In genomic region chr4:120746552-120747150, GRCm38 (mm10) we compare ENCODE assay signal across 8 mouse cellular contexts. TPM values are rescaled to one million over a fixed set of nuclear protein-coding genes. Genes with fewer than 3 reads are reported as not detected.
DNase-seq lines count a peak whose midpoint lies in the region; ATAC-seq and TF ChIP-seq lines count a peak whose summit lies in the region.

No protein-coding gene starts in this region.

- WGBS in embryonic facial prominence, embryonic 13.5 days, result 4% methylated on average over 28 of the region's 53 CpGs
- WGBS in hindbrain, embryonic 12.5 days, result 1% methylated on average over 26 of the region's 53 CpGs

- peaks cover 90% of the 10 kb centered on the region for H3K27me3 ChIP-seq in CH12.LX (replicated peaks)
- H3K27me3 ChIP-seq in embryonic facial prominence, embryonic 13.5 days, result peaks cover 94% of the 10 kb centered on the region
- H3K27me3 ChIP-seq in hindbrain, embryonic 12.5 days, result peaks cover 66% of the 10 kb centered on the region

- H3K4me2 ChIP-seq in CH12.LX (ENCODE audit: insufficient read depth, low read depth, poor library complexity, severe bottlenecking), result peak overlapping the region; percentile 98
- H3K4me2 ChIP-seq in embryonic facial prominence, embryonic 13.5 days, result peak overlapping the region; percentile 100
- peak overlapping the region; percentile 100 for H3K4me2 ChIP-seq in hindbrain, embryonic 12.5 days (replicated peaks)

- H3K4me1 ChIP-seq in CH12.LX (ENCODE audit: control insufficient read depth in 1 of 2, insufficient read depth in 2 of 2), result no peaks in the 10 kb centered on the region
- H3K4me1 ChIP-seq in embryonic facial prominence, embryonic 13.5 days, result peaks cover 22% of the 10 kb centered on the region
- H3K4me1 ChIP-seq in hindbrain, embryonic 12.5 days, result peaks cover 23% of the 10 kb centered on the region

- no peak overlapping the region for H3K27ac ChIP-seq in CH12.LX (ENCODE audit: insufficient read depth, low read depth)
- H3K27ac ChIP-seq in embryonic facial prominence, embryonic 13.5 days, result no peak overlapping the region
- no peak overlapping the region for H3K27ac ChIP-seq in hindbrain, embryonic 12.5 days

- H3K9me3 ChIP-seq in CH12.LX (replicated peaks; ENCODE audit: low read length), result no peaks in the 10 kb centered on the region
- no peaks in the 10 kb centered on the region for H3K9me3 ChIP-seq in embryonic facial prominence, embryonic 13.5 days
- H3K9me3 ChIP-seq in hindbrain, embryonic 12.5 days (replicated peaks), result no peaks in the 10 kb centered on the region

- no peaks in the 10 kb centered on the region for H3K79me2 ChIP-seq in CH12.LX (replicated peaks; ENCODE audit: control insufficient read depth, extremely low read depth, insufficient read depth, poor library complexity, severe bottlenecking)

- 0 out of 2 replicates have a peak overlapping the region, but pooled peaks have one; percentile 28 for H3K9ac ChIP-seq in CH12.LX (ENCODE audit: insufficient read depth, low read depth)
- H3K9ac ChIP-seq in embryonic facial prominence, embryonic 13.5 days, result peak overlapping the region; percentile 72
- peak overlapping the region; percentile 75 for H3K9ac ChIP-seq in hindbrain, embryonic 12.5 days

- peak; percentile 44 for DNase-seq in embryo, embryonic 10.5 days (ENCODE audit: low spot score)
- no peak for DNase-seq in embryo, embryonic 10 days (ENCODE audit: low spot score)
- DNase-seq in CH12.LX (ENCODE audit: extremely low read depth), result no peak
- DNase-seq in lung, postnatal 10 days, result peak; percentile 42
- DNase-seq in natural killer cell, adult 2 months (ENCODE audit: low spot score in 2 of 2), result no peak
- no peak for DNase-seq in left cerebral cortex, adult 9 months (ENCODE audit: low spot score in 2 of 2)

- H3K4me3 ChIP-seq in CH12.LX (replicated peaks in 1 of 3; ENCODE audit: low read depth in 2 of 3, low read length in 2 of 3, poor library complexity in 1 of 3), result peak overlapping the region in 1 of 3 experiments; percentile 50
- peak overlapping the region; percentile 66 for H3K4me3 ChIP-seq in embryonic facial prominence, embryonic 13.5 days
- H3K4me3 ChIP-seq in hindbrain, embryonic 12.5 days, result peak overlapping the region; percentile 75

- dilution Hi-C loops in CH12.LX (cut with MboI; ENCODE audit: extremely low pct_ligation_motif_present, extremely low pct_unique_long_range_greater_than_20kb, low sequenced_read_pairs), result no loop called here

- no peak for TF ChIP-seq POLR2A in CH12.LX (IDR thresholded peaks at IDR 0.05; ENCODE audit: low read depth, low read length)

- TF ChIP-seq EP300 in CH12.LX (IDR thresholded peaks at IDR 0.05; ENCODE audit: low read length), result no peak

- H3K36me3 ChIP-seq in CH12.LX (replicated peaks in 1 of 2; ENCODE audit: control insufficient read depth in 1 of 2, insufficient read depth in 1 of 2, low read length in 1 of 2), result no peaks in the 10 kb centered on the region
- no peaks in the 10 kb centered on the region for H3K36me3 ChIP-seq in embryonic facial prominence, embryonic 13.5 days
- H3K36me3 ChIP-seq in hindbrain, embryonic 12.5 days, result no peaks in the 10 kb centered on the region

- in situ Hi-C loops in CH12.LX (cut with MboI; ENCODE audit: low pct_ligation_motif_present, low pct_unique_long_range_greater_than_20kb, low sequenced_read_pairs), result no loop called here

- no peak for TF ChIP-seq CTCF in CH12.LX (conservative IDR thresholded peaks at IDR 0.05 in 1 of 2, IDR thresholded peaks at IDR 0.05 in 1 of 2; ENCODE audit: low read depth in 2 of 2, low read length in 2 of 2)

- no peak for TF ChIP-seq RAD21 in CH12.LX (IDR thresholded peaks at IDR 0.05; ENCODE audit: low read depth, low read length)

- ATAC-seq in embryonic facial prominence, embryonic 13.5 days (ENCODE audit: insufficient number of reproducible peaks, insufficient read depth, low FRiP score, low TSS enrichment, low read depth), result 0 out of 2 replicates have a peak, but pooled peaks have one; percentile 1
- peak; percentile 38; the same call in 1 of the 2 replicates for ATAC-seq in hindbrain, embryonic 12.5 days (ENCODE audit: low FRiP score)

TF ChIP-seq in CH12.LX, 34 proteins besides CTCF, POLR2A, EP300 and RAD21:
- TF ChIP-seq ZKSCAN1 (IDR thresholded peaks at IDR 0.05; ENCODE audit: borderline replicate concordance, low read depth, low read length), result no peak
- 0 out of 2 replicates have a peak, but pooled peaks have one; percentile 21 for TF ChIP-seq NRF1 (IDR thresholded peaks at IDR 0.05; ENCODE audit: low read depth, low read length)
- TF ChIP-seq PAX5 (IDR thresholded peaks at IDR 0.05; ENCODE audit: low read length), result no peak

RNA-seq across cellular contexts. Expression of gene Kcnq4, which starts 1.8 kb away (rescaled TPM):
- 0.04 and 0.08 TPM in 2 replicates for total RNA-seq in CH12.LX (2012; rRNA removed)
- not detected in 2 replicates for total RNA-seq in CH12.LX (2014; rRNA removed)
- polyA plus RNA-seq in CH12.LX (2012; ENCODE audit: insufficient read length, low read depth), result 0.10 TPM in 1 of 2 replicates, not detected in the other
- polyA plus RNA-seq in embryonic facial prominence, embryonic 13.5 days (2015; fragmentation: Nextera tagmentation; extraction: Ambion mirVana), result 7.2 and 7.8 TPM in 2 replicates
- polyA plus RNA-seq in hindbrain, embryonic 12.5 days (2016; fragmentation: Nextera tagmentation; extraction: Ambion mirVana), result 5.0 and 5.7 TPM in 2 replicates

Comparison
In these comparisons a context has a peak if more than half of its experiments do, and no peak if none do; other contexts are left out.
1. DNase-seq: peak in embryo, embryonic 10.5 days (single experiment) and lung, postnatal 10 days (single experiment); none in embryo, embryonic 10 days (single experiment), CH12.LX (single experiment), natural killer cell, adult 2 months (0 of 2) and left cerebral cortex, adult 9 months (0 of 2).
2. Peak in every context shown above with its lines, with median percentiles within 50 percentile points of each other: H3K4me2 ChIP-seq and H3K9ac ChIP-seq.